Mouse (Mus musculus) intestine, embryonic 15.5 days (tissue): Measurements from ENCODE around the gene Atrnl1. TPM values are rescaled to one million over a fixed set of nuclear protein-coding genes. Genes with fewer than 3 reads are reported as not detected.
"Not testable (repeated sequence)": the region's sequence is repeated elsewhere in the genome, so short reads cannot be mapped to it uniquely, and the experiment has no call there.

Experiments used
- ATAC-seq: fragments of 200-750 bp; cut with Nextera tagmentation; 2 replicates; pipeline ENCODE4 v1.8.0; 2017; ENCODE audit warnings: moderate TSS enrichment, moderate library complexity
- H3K27ac ChIP-seq: fragments of 300-500 bp; sonication (generic); 2 replicates; pipeline ENCODE4 v1.5.1; 2015; ENCODE audit warnings: mild to moderate bottlenecking, inconsistent platforms
- H3K27me3 ChIP-seq: fragments of 300-500 bp; sonication (generic); replicated peaks from 2 replicates; pipeline ENCODE4 v1.6.1; 2015; ENCODE audit warnings: inconsistent platforms
- H3K36me3 ChIP-seq: fragments of 300-500 bp; sonication (generic); 2 replicates; pipeline ENCODE4 v1.6.1; 2015; ENCODE audit warnings: inconsistent platforms
- H3K4me1 ChIP-seq: fragments of 300-500 bp; sonication (generic); replicated peaks from 2 replicates; pipeline ENCODE4 v1.6.1; 2015; ENCODE audit warnings: inconsistent platforms
- H3K4me2 ChIP-seq: fragments of 300-500 bp; sonication (generic); replicated peaks from 2 replicates; pipeline ENCODE4 v1.6.1; 2015; ENCODE audit warnings: mild to moderate bottlenecking, inconsistent platforms
- H3K4me3 ChIP-seq: fragments of 300-500 bp; sonication (generic); replicated peaks from 2 replicates; pipeline ENCODE4 v1.5.1; 2015; ENCODE audit warnings: inconsistent platforms
- H3K9ac ChIP-seq: fragments of 300-500 bp; sonication (generic); 2 replicates; pipeline ENCODE4 v1.6.1; 2015; ENCODE audit warnings: inconsistent platforms
- H3K9me3 ChIP-seq: fragments of 300-500 bp; sonication (generic); 2 replicates; pipeline ENCODE4 v1.6.1; 2016; ENCODE audit warnings: inconsistent platforms
- WGBS: fragments of 180-500 bp; shearing (Covaris S2); methylation state at CpG from one replicate; pipeline ENCODE4 v1.1.7; 2015; 5-methylcytosine and 5-hydroxymethylcytosine counted together
- polyA plus RNA-seq: library from polyadenylated mRNA; unstranded; fragments of >200 nt; fragmentation: Nextera tagmentation; extraction: Ambion mirVana; gene quantifications from 2 replicates; pipeline ENCODE4 v1.2.1, GENCODE M21; 2015

Gene Atrnl1
- polyA plus RNA-seq, 1 experiment from 2014 or later = 4.6 TPM

- no peaks in the 10 kb centered on the region for H3K27me3 ChIP-seq
- no peaks in the 10 kb centered on the region for H3K9me3 ChIP-seq
- no peak for ATAC-seq
- H3K9ac ChIP-seq = no peak overlapping the region
- H3K36me3 ChIP-seq = no peaks in the 10 kb centered on the region
- no peak overlapping the region for H3K4me2 ChIP-seq
- 0 out of 2 replicates have a peak, but pooled peaks cover 5% of the 10 kb centered on the region for H3K4me1 ChIP-seq
- no peak overlapping the region for H3K27ac ChIP-seq
- WGBS = 58% methylated on average over 13 of the region's 13 CpGs
- no peak overlapping the region for H3K4me3 ChIP-seq
These were observed 260.0 kb downstream of the Atrnl1 start for GRCm38 (mm10) chr19:57870871-57871270.

- Histone ChIP-seq H3K4me3 (no peak overlapping the region), H3K4me1 (no peaks in the 10 kb centered on the region), H3K36me3 (no peaks in the 10 kb centered on the region), H3K9me3 (no peaks in the 10 kb centered on the region), H3K27me3 (no peaks in the 10 kb centered on the region), H3K4me2 (no peak overlapping the region), H3K27ac (no peak overlapping the region), H3K9ac (no peak overlapping the region)
- no peak for ATAC-seq
- 84% methylated on average over 6 of the region's 6 CpGs for WGBS
These were observed 265.2 kb downstream of the Atrnl1 start for GRCm38 (mm10) chr19:57876057-57876456.

DNA sequence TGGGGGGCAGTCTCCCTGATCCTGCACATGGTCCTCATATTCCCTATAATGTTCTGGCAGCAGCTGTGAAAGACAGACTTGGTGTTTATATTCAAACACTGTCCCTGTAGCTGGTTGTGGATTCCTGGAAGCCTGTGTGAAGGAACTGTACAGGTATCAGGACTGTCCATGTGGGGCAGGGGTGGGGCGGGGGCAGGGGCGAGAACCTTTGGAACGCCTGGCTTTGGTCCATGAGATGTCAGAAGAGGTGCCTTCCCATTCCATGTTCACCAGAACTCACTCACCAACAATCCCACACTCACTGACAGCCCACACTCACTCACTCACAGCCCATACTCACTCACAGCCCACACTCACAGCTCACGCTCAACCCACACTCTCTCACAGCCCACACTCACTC, 266.5 kb downstream of the Atrnl1 start:
- H3K27me3 ChIP-seq = no peaks in the 10 kb centered on the region
- H3K27ac ChIP-seq = no peak overlapping the region
- H3K9ac ChIP-seq = no peak overlapping the region
- H3K36me3 ChIP-seq = no peaks in the 10 kb centered on the region
- no peaks in the 10 kb centered on the region for H3K4me1 ChIP-seq
- ATAC-seq = no peak
- H3K4me2 ChIP-seq = no peak overlapping the region
- H3K4me3 ChIP-seq = no peak overlapping the region
- no peaks in the 10 kb centered on the region for H3K9me3 ChIP-seq
- 98% methylated on average over 4 of the region's 4 CpGs for WGBS

GRCm38 (mm10) chr19:57878583-57878982, 267.7 kb downstream of the Atrnl1 start:
- H3K27me3 ChIP-seq = no peaks in the 10 kb centered on the region
- no peaks in the 10 kb centered on the region for H3K4me1 ChIP-seq
- WGBS = 47% methylated on average over 9 of the region's 9 CpGs
- no peaks in the 10 kb centered on the region for H3K9me3 ChIP-seq
- no peak for ATAC-seq
- no peak overlapping the region for H3K4me3 ChIP-seq
- H3K4me2 ChIP-seq = no peak overlapping the region
- no peak overlapping the region for H3K9ac ChIP-seq
- no peak overlapping the region for H3K27ac ChIP-seq
- no peaks in the 10 kb centered on the region for H3K36me3 ChIP-seq

GRCm38 (mm10) chr19:57879841-57880240, 269.0 kb downstream of the Atrnl1 start:
- not testable (repeated sequence) for H3K27me3 ChIP-seq, H3K27ac ChIP-seq, H3K4me1 ChIP-seq, H3K9me3 ChIP-seq, H3K4me2 ChIP-seq, ATAC-seq, H3K36me3 ChIP-seq, H3K4me3 ChIP-seq, H3K9ac ChIP-seq
- 51% methylated on average over 1 of the region's 1 CpGs for WGBS

- H3K27ac ChIP-seq = no peak overlapping the region
- no peak overlapping the region for H3K4me2 ChIP-seq
- ATAC-seq = no peak
- WGBS = 90% methylated on average over 7 of the region's 7 CpGs
- no peak overlapping the region for H3K4me3 ChIP-seq
- no peaks in the 10 kb centered on the region for H3K27me3 ChIP-seq
- H3K9ac ChIP-seq = no peak overlapping the region
- no peaks in the 10 kb centered on the region for H3K9me3 ChIP-seq
- no peaks in the 10 kb centered on the region for H3K36me3 ChIP-seq
- H3K4me1 ChIP-seq = no peaks in the 10 kb centered on the region
These were observed 271.1 kb downstream of the Atrnl1 start for GRCm38 (mm10) chr19:57881927-57882326.

GRCm38 (mm10) chr19:57888871-57889270, 278.0 kb downstream of the Atrnl1 start:
- Histone ChIP-seq H3K4me3 (no peak overlapping the region), H3K4me1 (peaks cover 3% of the 10 kb centered on the region), H3K9me3 (no peaks in the 10 kb centered on the region), H3K9ac (no peak overlapping the region), H3K36me3 (no peaks in the 10 kb centered on the region), H3K27me3 (no peaks in the 10 kb centered on the region), H3K27ac (no peak overlapping the region), H3K4me2 (no peak overlapping the region)
- no peak for ATAC-seq
- 90% methylated on average over 8 of the region's 8 CpGs for WGBS

DNA sequence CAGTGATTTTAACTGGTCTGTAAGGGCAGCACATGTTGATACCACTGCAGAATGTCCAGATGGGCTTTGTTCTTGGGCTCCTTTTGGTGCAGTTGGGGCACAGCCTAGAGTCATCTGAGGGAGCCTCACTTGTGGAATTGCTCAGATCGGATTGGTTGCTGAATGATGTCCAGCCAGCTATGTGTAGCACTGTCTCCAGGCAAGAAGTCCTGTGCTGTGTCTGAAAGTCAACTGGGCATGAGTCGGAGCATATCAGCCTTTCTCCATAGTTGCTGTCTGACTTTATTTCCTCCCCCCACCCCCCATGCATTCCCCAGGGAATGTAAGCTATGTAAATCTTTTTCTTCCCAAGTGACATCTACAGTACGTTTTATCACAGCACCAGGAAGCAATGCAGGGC, 278.9 kb downstream of the Atrnl1 start:
- Histone ChIP-seq H3K4me3 (no peak overlapping the region), H3K36me3 (no peaks in the 10 kb centered on the region), H3K9ac (no peak overlapping the region), H3K27me3 (no peaks in the 10 kb centered on the region), H3K4me2 (no peak overlapping the region), H3K4me1 (peaks cover 3% of the 10 kb centered on the region), H3K9me3 (no peaks in the 10 kb centered on the region), H3K27ac (no peak overlapping the region)
- WGBS = 40% methylated on average over 3 of the region's 3 CpGs
- ATAC-seq = no peak

- Histone ChIP-seq H3K27me3 (no peaks in the 10 kb centered on the region), H3K27ac (no peak overlapping the region), H3K4me3 (no peak overlapping the region), H3K9ac (no peak overlapping the region), H3K9me3 (no peaks in the 10 kb centered on the region), H3K36me3 (no peaks in the 10 kb centered on the region), H3K4me2 (no peak overlapping the region), H3K4me1 (peaks cover 3% of the 10 kb centered on the region)
- WGBS = 66% methylated on average over 3 of the region's 3 CpGs
- no peak for ATAC-seq
These were observed 280.1 kb downstream of the Atrnl1 start for GRCm38 (mm10) chr19:57890954-57891353.

DNA sequence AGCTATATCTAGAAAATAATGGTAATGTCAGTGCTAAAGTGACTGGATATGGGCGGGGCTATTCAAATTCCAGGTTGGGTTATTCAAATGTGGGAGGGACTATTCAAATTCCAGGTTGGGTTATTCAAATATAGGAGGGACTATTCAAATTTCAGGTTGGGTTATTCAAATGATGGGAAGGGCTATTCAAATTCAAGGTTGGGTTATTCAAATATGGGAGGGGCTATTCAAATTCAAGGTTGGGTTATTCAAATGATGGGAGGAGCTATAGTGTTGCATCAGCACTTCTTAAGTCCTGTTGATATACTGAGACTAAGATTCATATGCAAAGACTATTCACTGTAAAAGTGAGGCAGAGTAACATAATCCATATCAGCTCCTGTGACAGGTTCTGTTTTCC, 283.4 kb downstream of the Atrnl1 start:
- H3K4me3 ChIP-seq = no peak overlapping the region
- H3K27me3 ChIP-seq = no peaks in the 10 kb centered on the region
- no peaks in the 10 kb centered on the region for H3K36me3 ChIP-seq
- no peak overlapping the region for H3K9ac ChIP-seq
- no peak overlapping the region for H3K27ac ChIP-seq
- H3K4me2 ChIP-seq = no peak overlapping the region
- no peaks in the 10 kb centered on the region for H3K9me3 ChIP-seq
- ATAC-seq = no peak
- H3K4me1 ChIP-seq = peaks cover 3% of the 10 kb centered on the region
- WGBS = 54% methylated on average over 1 of the region's 1 CpGs

DNA sequence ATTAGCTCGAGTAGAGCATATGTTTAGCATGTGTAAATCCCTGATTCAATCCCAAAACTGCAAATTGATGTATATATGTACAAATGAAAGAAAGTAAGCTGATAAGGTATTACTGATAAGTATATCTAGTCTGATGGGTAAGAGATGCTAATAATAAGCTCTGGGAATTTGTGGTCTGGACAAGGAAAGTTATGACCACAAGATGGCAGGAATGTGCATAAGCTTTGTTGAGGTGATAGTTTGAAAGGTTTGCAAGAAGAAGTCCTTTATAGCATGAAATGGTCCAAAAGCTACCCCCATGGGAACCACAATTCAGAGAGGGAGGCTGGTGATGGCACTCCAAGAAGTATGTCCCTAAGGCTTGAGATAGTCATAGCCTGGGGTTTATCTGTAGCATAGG, 289.2 kb downstream of the Atrnl1 start:
- 83% methylated on average over 1 of the region's 1 CpGs for WGBS
- H3K4me3 ChIP-seq = no peak overlapping the region
- no peaks in the 10 kb centered on the region for H3K36me3 ChIP-seq
- no peaks in the 10 kb centered on the region for H3K27me3 ChIP-seq
- H3K9me3 ChIP-seq = no peaks in the 10 kb centered on the region
- no peaks in the 10 kb centered on the region for H3K4me1 ChIP-seq
- H3K27ac ChIP-seq = no peak overlapping the region
- no peak overlapping the region for H3K4me2 ChIP-seq
- no peak overlapping the region for H3K9ac ChIP-seq
- ATAC-seq = no peak

DNA sequence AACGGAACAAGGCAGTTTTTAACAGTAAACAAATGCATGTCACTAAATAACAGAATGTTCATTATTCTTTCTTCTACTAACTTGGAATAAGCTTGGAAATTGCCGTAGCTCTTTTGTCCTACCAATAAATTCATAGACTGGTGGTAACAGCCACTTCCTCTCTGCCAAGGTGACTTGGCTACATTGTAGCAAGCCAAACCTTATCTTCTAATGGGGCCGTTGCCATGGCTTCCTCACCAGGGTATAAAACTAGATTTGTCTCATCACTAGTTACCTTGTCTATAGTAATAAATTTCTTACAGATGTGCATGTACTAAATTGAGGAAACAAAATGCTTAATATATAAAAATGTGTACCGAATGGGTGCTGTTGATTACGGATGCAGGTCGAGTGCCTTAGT, 298.6 kb downstream of the Atrnl1 start:
- no peak overlapping the region for H3K4me3 ChIP-seq
- WGBS = 81% methylated on average over 6 of the region's 6 CpGs
- H3K9me3 ChIP-seq = no peaks in the 10 kb centered on the region
- no peak overlapping the region for H3K27ac ChIP-seq
- no peak for ATAC-seq
- H3K9ac ChIP-seq = no peak overlapping the region
- no peaks in the 10 kb centered on the region for H3K27me3 ChIP-seq
- no peak overlapping the region for H3K4me2 ChIP-seq
- no peaks in the 10 kb centered on the region for H3K36me3 ChIP-seq
- no peaks in the 10 kb centered on the region for H3K4me1 ChIP-seq

GRCm38 (mm10) chr19:57910650-57911049, 299.8 kb downstream of the Atrnl1 start:
- Histone ChIP-seq H3K4me1 (no peaks in the 10 kb centered on the region), H3K4me2 (no peak overlapping the region), H3K9ac (no peak overlapping the region), H3K4me3 (no peak overlapping the region), H3K36me3 (no peaks in the 10 kb centered on the region), H3K27me3 (no peaks in the 10 kb centered on the region), H3K27ac (no peak overlapping the region), H3K9me3 (no peaks in the 10 kb centered on the region)
- 89% methylated on average over 6 of the region's 6 CpGs for WGBS
- ATAC-seq = no peak

- Histone ChIP-seq H3K27me3 (no peaks in the 10 kb centered on the region), H3K4me2 (no peak overlapping the region), H3K36me3 (no peaks in the 10 kb centered on the region), H3K4me1 (no peaks in the 10 kb centered on the region), H3K9me3 (no peaks in the 10 kb centered on the region), H3K4me3 (no peak overlapping the region), H3K27ac (no peak overlapping the region), H3K9ac (no peak overlapping the region)
- no peak for ATAC-seq
- WGBS = 71% methylated on average over 6 of the region's 6 CpGs
These were observed 305.5 kb downstream of the Atrnl1 start for GRCm38 (mm10) chr19:57916325-57916724.
